ENCODE assay signal across 10 mouse cellular contexts in the genomic region with DNA sequence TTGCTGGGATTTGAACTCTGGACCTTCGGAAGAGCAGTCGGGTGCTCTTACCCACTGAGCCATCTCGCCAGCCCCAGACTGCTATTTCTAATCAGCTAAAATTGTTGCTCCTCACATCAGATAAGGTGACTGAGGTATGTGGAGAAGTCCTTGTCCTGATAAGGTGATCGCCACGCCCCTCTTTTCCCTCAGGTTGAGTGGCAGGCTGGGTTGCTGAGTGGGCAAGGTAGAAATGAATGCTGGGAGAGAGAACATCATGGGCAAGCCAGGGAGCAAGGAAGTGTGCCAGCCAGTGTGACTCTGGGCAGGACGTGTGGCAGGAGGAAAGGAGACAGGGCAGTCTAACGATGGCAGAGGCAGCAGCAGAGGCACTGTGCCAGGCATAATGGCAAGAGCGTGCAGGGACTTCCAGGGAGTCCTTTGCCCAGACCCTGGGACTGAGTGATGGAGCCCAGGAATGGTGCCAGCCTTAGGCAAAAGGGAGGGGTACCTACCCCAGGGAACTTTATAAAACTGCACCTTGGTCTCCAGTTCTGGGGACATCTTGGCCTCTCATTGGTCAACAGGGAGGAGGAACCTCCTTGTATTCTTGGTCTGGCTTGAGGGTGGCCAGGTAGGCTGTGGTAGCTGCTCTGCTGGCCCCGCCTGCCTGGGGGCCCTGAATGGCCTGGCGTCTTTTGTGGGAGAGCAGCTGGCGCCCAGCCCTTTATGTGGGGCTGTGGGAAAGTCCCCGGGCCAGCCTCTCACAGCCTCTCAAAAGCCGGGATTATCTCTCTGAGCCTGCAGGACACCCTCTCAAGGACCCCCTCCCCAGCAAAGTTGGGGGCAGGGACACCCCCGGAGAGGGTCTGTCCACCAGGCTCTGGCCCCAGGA. TPM values are rescaled to one million over a fixed set of nuclear protein-coding genes. Genes with fewer than 3 reads are reported as not detected.
DNase-seq lines count a peak whose midpoint lies in the region; ATAC-seq lines count a peak whose summit lies in the region.
"Had no signal": no experiment of that assay in that cellular context is flagged by ENCODE, and none has a peak within 500 bp of the region (broad histone marks: within the 10 kb centered on the region; RNA-seq: fewer than 3 reads in every experiment).

No protein-coding gene starts in this region.

- 49% methylated on average over 14 of the region's 14 CpGs for WGBS in embryonic facial prominence, embryonic 10.5 days
- WGBS in midbrain, embryonic 14.5 days: 30% methylated on average over 14 of the region's 14 CpGs
- WGBS in kidney, embryonic 16.5 days: 53% methylated on average over 14 of the region's 14 CpGs

- H3K27me3 ChIP-seq in embryonic facial prominence, embryonic 10.5 days (replicated peaks; ENCODE audit: low read depth, poor library complexity, severe bottlenecking): peaks cover 54% of the 10 kb centered on the region
- H3K27me3 ChIP-seq in midbrain, embryonic 14.5 days (ENCODE audit: control insufficient read depth, insufficient read depth, low read length): no peaks in the 10 kb centered on the region
- peaks cover 48% of the 10 kb centered on the region for H3K27me3 ChIP-seq in kidney, embryonic 16.5 days (ENCODE audit: insufficient read depth, low read length)

- H3K4me2 ChIP-seq in midbrain, embryonic 14.5 days (ENCODE audit: low read length): peak overlapping the region; percentile 31
- H3K4me2 ChIP-seq in kidney, embryonic 16.5 days (replicated peaks; ENCODE audit: low read depth, low read length): no peak overlapping the region

- no peak overlapping the region for H3K9ac ChIP-seq in midbrain, embryonic 14.5 days (replicated peaks; ENCODE audit: low read length)
- H3K9ac ChIP-seq in kidney, embryonic 16.5 days (replicated peaks; ENCODE audit: low read length): no peak overlapping the region

- H3K4me3 ChIP-seq in embryonic facial prominence, embryonic 10.5 days: peak overlapping the region; percentile 35
- H3K4me3 ChIP-seq in midbrain, embryonic 14.5 days (replicated peaks; ENCODE audit: low read depth, low read length): no peak overlapping the region
- H3K4me3 ChIP-seq in kidney, embryonic 16.5 days (ENCODE audit: low read length): no peak overlapping the region
- H3K4me3 ChIP-seq: heart, embryonic 10.5 days; limb, embryonic 10.5 days had no signal

- H3K4me1 ChIP-seq in embryonic facial prominence, embryonic 10.5 days: peaks cover 55% of the 10 kb centered on the region
- H3K4me1 ChIP-seq in midbrain, embryonic 14.5 days (ENCODE audit: control insufficient read depth, insufficient read depth, low read length): peaks cover 27% of the 10 kb centered on the region
- H3K4me1 ChIP-seq in kidney, embryonic 16.5 days (ENCODE audit: insufficient read depth, low read length): peaks cover 17% of the 10 kb centered on the region

- peak; percentile 62 for ATAC-seq in midbrain, embryonic 14.5 days (ENCODE audit: low FRiP score, low TSS enrichment)
- ATAC-seq in kidney, embryonic 16.5 days (ENCODE audit: low FRiP score, low TSS enrichment): no peak

- H3K9me3 ChIP-seq in embryonic facial prominence, embryonic 10.5 days: no peaks in the 10 kb centered on the region
- no peaks in the 10 kb centered on the region for H3K9me3 ChIP-seq in midbrain, embryonic 14.5 days (ENCODE audit: control insufficient read depth, low read length)
- H3K9me3 ChIP-seq in kidney, embryonic 16.5 days (ENCODE audit: low read length): no peaks in the 10 kb centered on the region
- H3K9me3 ChIP-seq: heart, embryonic 10.5 days; limb, embryonic 10.5 days had no signal

- peak overlapping the region; percentile 72 for H3K27ac ChIP-seq in embryonic facial prominence, embryonic 10.5 days (replicated peaks)
- H3K27ac ChIP-seq in midbrain, embryonic 14.5 days (replicated peaks; ENCODE audit: low read depth, low read length): peak overlapping the region; percentile 75
- H3K27ac ChIP-seq in kidney, embryonic 16.5 days (ENCODE audit: low read length): no peak overlapping the region
- H3K27ac ChIP-seq: heart, embryonic 10.5 days; limb, embryonic 10.5 days had no signal

- DNase-seq in cerebellum, postnatal 14 days: peak; percentile 66 to 70
- DNase-seq in cerebellum, postnatal 36 days: no peak
- peak; percentile 48 for DNase-seq in embryonic facial prominence, embryonic 10.5 days (ENCODE audit: low spot score)
- peak; percentile 55 to 59 for DNase-seq in layer of hippocampus, adult 8-10 months (ENCODE audit: low spot score in 2 of 2)
- DNase-seq in midbrain, embryonic 14.5 days: peak; percentile 80
- DNase-seq in yolk sac, embryonic 10.5 days (ENCODE audit: low spot score): no peak
- no peak for DNase-seq in thymus, postnatal 4 days

- H3K36me3 ChIP-seq in embryonic facial prominence, embryonic 10.5 days (replicated peaks): no peaks in the 10 kb centered on the region
- H3K36me3 ChIP-seq in midbrain, embryonic 14.5 days (ENCODE audit: control insufficient read depth, insufficient read depth, low read length): no peaks in the 10 kb centered on the region
- no peaks in the 10 kb centered on the region for H3K36me3 ChIP-seq in kidney, embryonic 16.5 days (ENCODE audit: insufficient read depth, low read length)
- H3K36me3 ChIP-seq: heart, embryonic 10.5 days; limb, embryonic 10.5 days had no signal

RNA-seq across cellular contexts. Expression of gene Hes5, which starts 12.4 kb away (rescaled TPM):
- polyA plus RNA-seq in embryonic facial prominence, embryonic 10.5 days (2016; fragmentation: Nextera tagmentation; extraction: Ambion mirVana): 84.4 and 151 TPM in 2 replicates
- total RNA-seq in layer of hippocampus, adult 8-10 months (2022): 10 to 100 TPM; 15.1 to 33.7 (median 22.6) TPM
- 111 and 123 TPM in 2 replicates for polyA plus RNA-seq in midbrain, embryonic 14.5 days (2014; fragmentation: Nextera tagmentation; extraction: Ambion mirVana)
- polyA plus RNA-seq in kidney, embryonic 16.5 days (2015; fragmentation: Nextera tagmentation; extraction: Ambion mirVana): 17.2 and 20.1 TPM in 2 replicates

RNA-seq across cellular contexts. Expression of gene Pank4, which starts 15.6 kb away (rescaled TPM):
- 49.2 and 50.1 TPM in 2 replicates for polyA plus RNA-seq in embryonic facial prominence, embryonic 10.5 days (2016; fragmentation: Nextera tagmentation; extraction: Ambion mirVana)
- 10 to 100 TPM; 34.4 to 46.8 (median 42.3) TPM for total RNA-seq in layer of hippocampus, adult 8-10 months (2022)
- 30.6 and 38.8 TPM in 2 replicates for polyA plus RNA-seq in midbrain, embryonic 14.5 days (2014; fragmentation: Nextera tagmentation; extraction: Ambion mirVana)
- polyA plus RNA-seq in kidney, embryonic 16.5 days (2015; fragmentation: Nextera tagmentation; extraction: Ambion mirVana): 51.9 and 53.8 TPM in 2 replicates

RNA-seq across cellular contexts. Expression of gene Tnfrsf14, which starts 19.9 kb away (rescaled TPM):
- 0.45 and 1.4 TPM in 2 replicates for polyA plus RNA-seq in embryonic facial prominence, embryonic 10.5 days (2016; fragmentation: Nextera tagmentation; extraction: Ambion mirVana)
- total RNA-seq in layer of hippocampus, adult 8-10 months (2022): 1 to 10 TPM; 1.6 to 5.2 (median 3.8) TPM
- not detected in 2 replicates for polyA plus RNA-seq in midbrain, embryonic 14.5 days (2014; fragmentation: Nextera tagmentation; extraction: Ambion mirVana)
- 0.74 and 0.95 TPM in 2 replicates for polyA plus RNA-seq in kidney, embryonic 16.5 days (2015; fragmentation: Nextera tagmentation; extraction: Ambion mirVana)

RNA-seq across cellular contexts. Expression of gene Fam213b, which starts 49.4 kb away (rescaled TPM):
- polyA plus RNA-seq in embryonic facial prominence, embryonic 10.5 days (2016; fragmentation: Nextera tagmentation; extraction: Ambion mirVana): 41.2 and 42.3 TPM in 2 replicates
- 10 to 100 TPM; 49.5 to 59.8 (median 57.0) TPM for total RNA-seq in layer of hippocampus, adult 8-10 months (2022)
- polyA plus RNA-seq in midbrain, embryonic 14.5 days (2014; fragmentation: Nextera tagmentation; extraction: Ambion mirVana): 52.1 and 53.2 TPM in 2 replicates
- polyA plus RNA-seq in kidney, embryonic 16.5 days (2015; fragmentation: Nextera tagmentation; extraction: Ambion mirVana): 39.1 and 42.2 TPM in 2 replicates

Comparison
In these comparisons a context has a peak if more than half of its experiments do, and no peak if none do; other contexts are left out.
1. DNase-seq: peak in cerebellum, postnatal 14 days (2 of 2), embryonic facial prominence, embryonic 10.5 days (single experiment), layer of hippocampus, adult 8-10 months (2 of 2) and midbrain, embryonic 14.5 days (single experiment); none in cerebellum, postnatal 36 days (0 of 2), yolk sac, embryonic 10.5 days (single experiment) and thymus, postnatal 4 days (single experiment).